Mouse (Mus musculus): Measurements from ENCODE around the gene Hhipl1. TPM values are rescaled to one million over a fixed set of nuclear protein-coding genes. Genes with fewer than 3 reads are reported as not detected.

The Hhipl1 gene
- total RNA-seq, 2 experiments from 2014 or later, result 0.74 to 1.0 TPM

DNA sequence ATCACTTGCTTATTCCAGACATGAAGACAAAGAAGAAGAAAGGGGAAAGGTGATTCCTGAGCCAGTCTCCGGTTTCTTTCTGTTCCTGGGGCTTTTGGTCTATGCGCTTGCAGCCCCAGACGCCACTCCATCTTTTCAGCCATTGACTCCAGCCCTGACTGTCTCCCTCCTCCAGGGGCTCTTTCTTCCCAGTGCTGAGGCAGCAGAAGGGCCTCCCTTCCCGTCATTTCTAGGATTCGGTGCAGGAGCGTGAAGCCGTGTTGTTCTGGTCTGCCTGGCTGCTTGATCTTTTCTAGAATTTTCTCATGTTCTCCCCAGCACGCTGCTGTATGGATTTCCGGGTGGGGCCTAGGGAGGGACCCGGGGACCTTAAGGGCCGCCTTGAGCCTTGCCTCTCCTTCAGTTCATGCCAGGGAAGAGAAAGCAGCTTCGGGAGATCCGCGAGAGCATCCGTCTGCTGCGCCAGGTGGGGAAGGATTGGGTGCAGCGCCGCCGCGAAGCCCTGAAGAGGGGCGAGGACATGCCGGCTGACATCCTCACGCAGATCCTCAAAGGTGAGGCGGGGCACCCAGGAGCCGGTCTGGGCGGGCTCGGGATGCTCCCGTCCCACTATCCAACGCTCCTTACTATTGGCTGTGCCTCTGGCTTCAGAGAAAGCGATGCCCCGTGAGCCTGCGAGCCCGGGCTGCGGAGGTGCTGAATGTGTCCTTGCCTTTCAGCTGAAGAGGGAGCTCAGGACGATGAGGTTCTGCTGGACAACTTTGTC lies 46.5 kb downstream of the Hhipl1 start:
- DNase-seq (ENCODE audit: low spot score in 2 of 2), result no peak

DNA sequence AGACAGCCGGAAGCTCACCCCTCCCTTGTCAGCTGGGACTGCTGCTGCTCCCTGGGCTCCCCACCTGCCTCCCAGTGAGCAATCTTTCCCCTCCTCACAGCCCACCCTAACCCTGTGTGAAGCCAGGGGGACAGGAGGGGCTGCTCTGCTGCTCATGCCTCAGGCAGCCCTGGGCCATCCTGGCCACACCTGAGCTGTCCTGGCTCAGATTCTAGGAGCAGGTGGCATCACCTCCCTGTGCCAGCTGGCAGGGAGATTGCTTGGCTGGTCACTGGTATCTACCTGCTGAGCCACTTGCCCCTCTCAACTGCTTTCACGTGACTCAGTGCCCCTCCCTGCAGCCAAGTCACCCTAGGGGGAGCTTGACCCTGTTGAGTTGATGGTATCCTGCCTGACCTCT lies 48.2 kb downstream of the Hhipl1 start:
- DNase-seq (ENCODE audit: low spot score in 2 of 2), result no peak

DNA sequence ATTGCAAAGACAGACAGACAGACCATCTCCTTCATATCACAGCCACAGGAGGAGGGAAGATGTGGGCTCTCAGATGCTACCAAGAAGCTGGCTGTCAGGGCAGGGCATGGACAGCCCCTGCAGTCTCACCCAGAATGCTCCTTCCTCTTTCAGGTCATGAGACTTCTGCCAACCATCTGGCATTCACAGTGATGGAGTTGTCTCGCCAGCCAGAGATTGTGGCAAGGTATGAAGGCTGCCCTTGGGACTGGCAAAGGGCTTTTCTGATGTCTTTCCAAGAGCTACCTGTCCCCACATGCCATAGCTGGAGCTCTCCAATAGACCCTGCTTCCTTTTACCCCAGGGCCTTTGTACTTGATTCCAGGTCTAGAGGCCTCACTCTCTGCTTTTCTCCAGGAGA lies 49.2 kb downstream of the Hhipl1 start:
- DNase-seq (ENCODE audit: low spot score in 2 of 2), result no peak

DNA sequence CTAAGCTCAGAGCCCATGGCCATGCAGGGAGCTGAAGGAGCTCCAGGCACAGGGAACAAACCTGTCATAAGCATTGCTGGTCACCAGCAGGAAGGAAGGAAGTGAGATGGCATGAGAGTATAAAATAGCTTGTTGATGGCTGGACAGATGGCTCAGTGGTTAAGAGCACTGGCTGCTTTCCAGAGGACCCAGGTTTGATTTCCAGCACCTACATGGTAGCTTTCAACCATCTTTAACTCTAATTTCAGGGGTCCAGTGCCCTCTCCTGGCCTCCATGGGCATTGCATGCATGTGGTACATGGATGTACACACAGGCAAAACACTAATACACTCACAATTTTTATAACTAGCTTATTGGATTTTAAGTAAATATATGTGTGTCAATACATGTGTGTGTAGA lies 49.9 kb downstream of the Hhipl1 start:
- DNase-seq (ENCODE audit: low spot score in 2 of 2), result no peak

DNA sequence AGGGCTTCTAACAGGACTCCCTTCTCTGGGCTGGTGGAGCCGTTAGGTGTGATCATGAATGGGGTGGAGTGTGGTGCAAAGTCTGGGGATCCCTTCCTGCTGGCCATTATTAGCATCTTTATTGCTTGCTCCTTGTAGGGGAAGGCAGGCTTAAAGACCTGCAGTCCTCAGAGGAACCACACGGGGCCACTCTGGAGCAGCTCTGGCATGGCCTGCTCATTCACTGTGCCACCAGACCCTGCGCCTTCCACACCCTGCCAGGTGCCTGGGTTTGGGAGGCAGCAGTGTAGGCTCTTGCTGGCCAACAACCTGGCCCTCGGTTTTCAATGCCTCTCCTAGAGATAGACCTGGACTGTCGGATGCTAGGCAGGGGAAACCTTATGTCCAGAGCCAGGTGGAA lies 57.7 kb downstream of the Hhipl1 start:
- DNase-seq (ENCODE audit: low spot score in 2 of 2), result peak; percentile 57 to 80

DNA sequence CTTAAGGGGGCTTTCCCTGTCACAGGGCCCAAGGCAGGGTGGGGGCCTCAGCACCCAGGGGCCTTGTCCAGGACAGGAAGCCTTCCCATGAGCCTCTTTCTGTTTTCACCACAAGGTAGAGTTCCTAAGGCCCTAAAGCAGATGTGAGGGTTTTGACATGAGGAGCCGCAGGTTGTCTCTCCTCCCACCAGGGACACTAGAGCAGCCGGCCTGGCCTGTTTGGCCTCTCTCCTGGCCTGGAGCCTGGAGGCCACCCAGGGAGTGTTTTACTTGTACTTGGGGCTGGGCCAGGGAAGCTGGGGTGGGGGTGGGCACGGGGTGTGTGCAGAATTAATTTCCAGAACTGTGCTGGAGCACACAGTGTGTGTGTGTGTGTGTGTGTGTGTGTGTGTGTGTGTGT lies 59.3 kb downstream of the Hhipl1 start:
- peak; percentile 50 to 76 for DNase-seq (ENCODE audit: low spot score in 2 of 2)

DNA sequence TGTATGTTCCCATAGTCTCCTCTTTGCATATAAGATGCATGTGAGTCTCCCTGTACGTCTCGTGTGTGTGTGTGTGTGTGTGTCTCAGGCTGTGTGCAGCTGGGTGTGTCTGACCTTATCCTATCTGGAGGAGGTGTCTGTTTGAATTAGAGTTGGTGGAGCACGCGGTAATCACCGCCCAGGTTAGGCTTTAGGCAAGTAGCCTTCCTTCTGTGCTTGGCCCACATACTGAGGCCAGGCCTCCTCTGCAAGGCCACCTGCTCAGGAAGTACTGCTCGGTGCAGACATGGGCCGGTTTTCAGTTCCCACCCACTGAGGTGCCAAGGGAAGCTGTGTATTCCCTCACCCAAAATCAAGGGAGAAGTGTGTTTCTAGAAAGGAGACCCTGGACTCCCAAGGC lies 59.8 kb downstream of the Hhipl1 start:
- no peak for DNase-seq (ENCODE audit: low spot score in 2 of 2)

DNA sequence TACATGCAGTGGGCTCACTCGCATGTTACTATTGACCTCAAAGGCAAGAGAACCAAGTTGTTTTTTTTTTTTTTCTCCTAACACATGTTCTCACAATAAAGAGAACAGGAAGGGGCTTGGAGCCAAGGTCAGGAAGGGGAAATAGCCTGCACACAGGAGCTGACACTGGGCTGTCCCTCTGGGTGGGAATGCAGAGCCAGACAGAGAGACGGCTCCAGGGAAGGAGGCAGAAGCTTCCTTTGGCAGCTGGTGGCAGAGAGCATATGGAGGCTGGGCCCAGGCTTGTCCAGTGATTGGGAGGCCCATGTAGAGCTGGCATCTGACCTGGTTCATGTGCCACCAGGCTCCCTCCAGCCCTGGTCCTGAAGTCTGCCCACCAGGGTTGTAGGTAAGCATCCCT lies 61.8 kb downstream of the Hhipl1 start:
- DNase-seq (ENCODE audit: low spot score in 2 of 2), result no peak

DNA sequence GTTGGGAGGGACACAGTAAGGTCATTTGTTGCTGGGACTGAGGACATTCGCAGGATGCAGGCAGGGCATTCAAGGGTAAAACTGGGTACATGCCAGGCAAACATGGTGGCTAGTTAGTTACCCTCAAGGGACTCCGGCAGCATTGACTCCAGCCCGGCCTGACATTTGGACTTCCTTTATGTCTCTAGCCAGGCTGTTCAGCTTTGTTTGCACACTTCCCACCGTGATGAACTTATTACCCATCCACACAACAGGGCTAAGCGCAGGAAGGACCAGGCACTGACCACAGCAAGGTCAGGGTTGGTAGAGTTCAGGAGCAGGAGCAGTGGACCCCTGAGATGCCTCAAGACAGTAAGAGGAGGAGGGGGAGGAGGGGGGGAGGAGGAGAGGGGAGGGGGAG lies 62.9 kb downstream of the Hhipl1 start:
- no peak for DNase-seq (ENCODE audit: low spot score in 2 of 2)

DNA sequence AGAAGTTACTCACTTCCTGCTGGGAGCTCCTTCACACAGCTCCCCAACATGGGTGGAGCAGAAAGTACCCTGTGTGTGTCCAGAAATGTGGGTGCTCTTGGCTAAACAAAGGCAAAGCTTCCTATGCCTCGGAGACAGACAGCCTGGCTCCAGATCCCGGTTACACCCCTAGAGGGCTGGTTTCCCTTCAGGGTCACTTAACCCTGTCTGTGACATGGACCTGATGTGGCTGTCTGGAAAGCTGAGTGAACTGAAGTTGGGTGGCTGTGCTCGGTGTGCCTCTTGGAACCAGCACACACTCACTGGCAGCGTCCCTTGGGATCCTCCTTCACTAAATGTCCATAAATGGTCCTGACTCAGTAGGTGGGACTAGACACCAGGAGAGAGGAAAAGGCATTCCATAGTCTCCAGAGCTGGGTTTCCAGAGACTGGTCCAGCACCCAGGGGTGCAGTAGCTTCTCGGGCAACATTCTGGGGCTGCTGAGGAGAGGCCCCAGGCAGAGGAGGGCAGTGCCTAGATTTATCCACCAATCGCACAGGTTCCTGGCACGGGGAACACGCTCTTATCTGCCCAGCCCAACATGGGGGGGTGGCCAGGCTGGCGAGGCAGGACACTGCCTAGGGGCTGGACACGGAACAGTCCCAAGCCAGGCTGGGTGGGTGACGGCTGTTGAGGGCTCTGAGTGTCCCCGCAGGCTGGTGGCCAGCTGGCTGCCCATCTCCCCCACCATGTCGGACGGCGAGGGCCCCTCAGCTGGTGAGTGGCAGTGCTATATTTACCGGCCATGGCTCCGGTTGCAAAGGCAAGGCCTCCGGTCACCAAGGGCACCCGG lies 64.7 kb downstream of the Hhipl1 start, which contains the start of gene Eml1:
Gene Eml1 (plus strand): TSS at position 362 of the 833 bp plus-strand sequence.
- DNase-seq (ENCODE audit: low spot score in 2 of 2), result peak in 1 of 2 experiments; percentile 29

DNA sequence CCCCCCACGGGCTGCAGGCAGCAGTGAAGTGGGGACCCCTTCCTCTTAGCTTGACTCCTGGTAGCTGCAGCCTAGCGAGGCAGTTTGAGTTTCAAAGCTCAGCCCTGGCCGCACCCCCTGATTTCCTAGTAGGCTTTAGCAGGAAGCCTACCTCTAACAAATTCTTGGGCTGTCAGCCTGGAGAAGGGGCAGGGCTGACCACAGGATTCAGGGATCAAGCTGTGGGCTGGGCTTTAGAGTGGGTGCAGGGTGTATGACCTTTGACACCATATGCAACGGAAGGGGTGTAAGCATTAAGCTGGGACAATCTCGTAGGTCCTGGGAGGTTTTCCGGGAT lies 65.3 kb downstream of the Hhipl1 start:
- no peak for DNase-seq (ENCODE audit: low spot score in 2 of 2)

DNA sequence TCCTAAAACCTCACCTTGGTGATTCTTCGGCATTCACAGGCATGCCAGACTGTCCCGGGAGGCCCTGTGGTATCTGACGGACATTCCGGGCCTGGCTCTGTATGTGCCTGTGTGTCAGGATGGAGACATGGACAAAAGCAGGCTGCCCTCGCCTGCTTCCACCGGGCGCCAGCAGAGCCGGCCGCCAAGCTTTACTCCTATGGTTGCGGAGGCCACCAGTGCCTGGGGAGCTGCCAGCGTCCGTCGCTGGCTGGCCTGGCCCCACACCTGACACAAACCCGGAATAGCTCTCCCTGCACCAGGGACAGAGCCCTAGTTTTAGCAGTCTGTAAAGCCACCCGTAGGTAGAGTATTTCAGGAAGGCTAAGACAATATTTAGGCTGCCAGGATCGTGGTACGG lies 66.2 kb downstream of the Hhipl1 start:
- DNase-seq (ENCODE audit: low spot score in 2 of 2), result no peak

DNA sequence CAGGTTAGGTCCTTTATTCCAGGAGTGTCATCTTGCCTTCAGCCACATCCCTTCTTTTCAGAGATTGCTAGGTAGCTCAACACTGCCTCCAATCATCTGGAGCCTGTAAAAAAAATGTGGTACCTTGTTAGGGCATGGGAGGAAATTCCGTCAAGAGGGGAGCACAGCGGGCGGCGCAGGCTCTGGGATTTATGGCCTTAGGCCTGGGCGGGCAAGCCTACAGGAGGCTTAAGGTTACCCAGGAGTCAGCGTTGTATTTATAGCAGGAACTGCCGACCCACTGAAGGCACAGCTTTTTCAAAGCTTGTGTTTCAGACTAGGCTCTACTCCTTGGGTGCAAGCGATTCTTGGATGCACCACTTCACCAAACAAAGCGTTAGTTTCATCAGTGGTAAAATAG lies 67.5 kb downstream of the Hhipl1 start:
- DNase-seq (ENCODE audit: low spot score in 2 of 2), result no peak

DNA sequence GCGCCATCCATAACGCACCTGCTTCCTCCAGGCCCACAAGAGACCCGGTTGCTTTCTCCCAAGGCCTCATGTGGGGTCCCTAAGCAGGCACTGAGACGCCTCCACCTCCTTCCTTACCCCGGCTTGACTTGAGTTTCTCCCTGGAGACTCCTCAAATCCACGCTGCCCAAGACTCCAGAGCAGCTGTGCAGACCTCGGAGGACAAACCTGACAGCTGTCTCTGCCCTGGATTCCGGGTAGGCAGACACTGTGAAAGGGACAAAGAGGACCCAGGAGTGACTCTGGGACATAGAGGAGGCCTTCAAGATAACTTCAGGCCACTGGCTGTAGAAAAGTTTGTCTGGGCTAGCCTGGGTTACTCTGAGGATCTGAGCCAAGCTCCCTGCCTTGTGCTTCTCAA lies 68.6 kb downstream of the Hhipl1 start:
- no peak for DNase-seq (ENCODE audit: low spot score in 2 of 2)

DNA sequence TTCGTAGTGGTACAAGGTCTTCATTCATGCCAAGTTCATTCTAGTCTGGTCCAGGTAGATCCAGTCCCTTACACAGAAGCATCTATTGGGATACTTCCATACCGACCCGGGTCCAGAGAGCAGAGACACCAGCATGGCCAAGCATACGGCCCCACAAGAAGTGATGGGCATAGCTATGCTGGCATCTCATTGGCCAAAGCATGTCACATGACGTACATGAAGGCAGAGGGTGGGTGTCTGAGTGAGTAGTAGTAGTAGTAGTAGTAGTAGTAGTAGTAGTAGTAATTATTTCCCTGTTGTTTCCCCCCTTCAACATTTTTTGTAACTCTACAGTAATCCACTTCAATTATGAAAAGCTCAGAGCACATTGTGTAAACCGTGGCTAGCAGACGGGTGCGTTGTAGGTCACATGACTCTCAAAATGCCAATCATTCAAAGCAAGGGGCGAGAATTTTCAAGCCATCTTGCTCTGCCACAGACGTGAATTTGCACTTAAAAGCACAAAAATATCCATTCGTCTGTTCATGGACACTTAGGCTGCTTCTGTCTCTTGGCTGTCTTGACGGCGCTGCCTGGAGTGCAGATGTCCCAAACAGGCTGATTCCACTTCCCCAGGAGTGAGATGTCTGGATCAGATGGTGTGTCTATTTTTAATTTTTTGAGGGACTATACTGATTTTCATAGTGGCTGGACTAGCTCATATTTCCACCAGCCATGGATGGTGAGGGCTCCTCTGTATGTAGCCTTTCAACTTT lies 72.5 kb downstream of the Hhipl1 start:
- no peak for DNase-seq (ENCODE audit: low spot score in 2 of 2)

Other genes starting within 250 kb of the Hhipl1 start
- 100 to 1,000 TPM in 1 of 2 experiments, 10 to 100 TPM in 1; 98.9 to 107 TPM for gene Setd3, start 127.0 kb upstream of the Hhipl1 start, total RNA-seq (2021)
- gene Ccnk, start 126.7 kb upstream of the Hhipl1 start, total RNA-seq (2021), result 10 to 100 TPM; 35.5 to 36.4 TPM
- gene Ccdc85c, start 30.8 kb upstream of the Hhipl1 start, total RNA-seq (2021), result 1 to 10 TPM; 7.3 to 8.4 TPM
- 1 to 10 TPM; 1.9 to 2.4 TPM for gene Cyp46a1, start 28.1 kb downstream of the Hhipl1 start, total RNA-seq (2021)
- gene Eml1, start 64.7 kb downstream of the Hhipl1 start, total RNA-seq (2021), result 100 to 1,000 TPM; 103 to 112 TPM
- 10 to 100 TPM; 77.1 to 80.7 TPM for gene Evl, start 248.4 kb downstream of the Hhipl1 start, total RNA-seq (2021)